Mouse (Mus musculus) heart, postnatal 0 days (tissue): ENCODE measurements around the gene Bcl6b. TPM values are rescaled to one million over a fixed set of nuclear protein-coding genes. Genes with fewer than 3 reads are reported as not detected.
A peak's percentile ranks its signal among the peaks of the same experiment; 100 is the strongest.

Experiments used
- ATAC-seq: fragments of 200-750 bp; cut with Nextera tagmentation; 2 replicates; pipeline ENCODE4 v1.8.0; 2017; ENCODE audit warnings: low read depth, moderate number of reproducible peaks, moderate library complexity; ENCODE audit not compliant: insufficient read depth
- DNase-seq: peaks from one replicate; pipeline ENCODE4 v3.0.0-alpha.2; 2016; ENCODE audit warnings: low spot score
- H3K27ac ChIP-seq: fragments of 300-500 bp; sonication (generic); 2 replicates; pipeline ENCODE4 v1.5.1; 2014; ENCODE audit warnings: low read depth, mild to moderate bottlenecking
- H3K27me3 ChIP-seq: fragments of 300-500 bp; sonication (generic); 2 replicates; pipeline ENCODE4 v1.6.1; 2014; ENCODE audit warnings: low read length, mixed read lengths; ENCODE audit not compliant: control insufficient read depth, insufficient read depth
- H3K36me3 ChIP-seq: fragments of 300-500 bp; sonication (generic); replicated peaks from 2 replicates; pipeline ENCODE4 v1.6.1; 2014; ENCODE audit warnings: low read length, mixed read lengths; ENCODE audit not compliant: control insufficient read depth, insufficient read depth
- H3K4me1 ChIP-seq: fragments of 300-500 bp; sonication (generic); 2 replicates; pipeline ENCODE4 v1.6.1; 2014; ENCODE audit warnings: antibody characterized with exemption; ENCODE audit not compliant: control insufficient read depth, insufficient read depth
- H3K4me2 ChIP-seq: fragments of 300-500 bp; sonication (generic); 2 replicates; pipeline ENCODE4 v1.6.1; 2014; ENCODE audit warnings: low read depth, mild to moderate bottlenecking, low read length, moderate library complexity
- H3K4me3 ChIP-seq: fragments of 300-500 bp; sonication (generic); 2 replicates; pipeline ENCODE4 v1.5.1; 2014; ENCODE audit warnings: low read depth, low read length
- H3K9ac ChIP-seq: fragments of 300-500 bp; sonication (generic); replicated peaks from 2 replicates; pipeline ENCODE4 v1.6.1; 2014; ENCODE audit warnings: low read depth, low read length, mixed read lengths
- H3K9me3 ChIP-seq: fragments of 300-500 bp; sonication (generic); replicated peaks from 2 replicates; pipeline ENCODE4 v1.6.1; 2016; ENCODE audit warnings: low read length; ENCODE audit not compliant: control insufficient read depth
- CTCF ChIP-seq: IDR thresholded peaks from 2 replicates; pipeline ENCODE4 v1.5.1; 2016; ENCODE audit warnings: antibody characterized with exemption, control low read depth, low read depth
- EP300 ChIP-seq: IDR thresholded peaks from 2 replicates; pipeline ENCODE4 v1.6.1; 2016; ENCODE audit warnings: antibody characterized with exemption, low read depth
- WGBS: fragments of 180-500 bp; shearing (Covaris S2); extraction: QIAGEN DNeasy Blood & Tissue Kit; methylation state at CpG from one replicate; pipeline ENCODE4 v1.1.7; 2014; 5-methylcytosine and 5-hydroxymethylcytosine counted together
- polyA plus RNA-seq: library from polyadenylated mRNA; unstranded; fragments of >200 nt; fragmentation: Nextera tagmentation; extraction: Ambion mirVana; gene quantifications from 2 replicates; pipeline ENCODE4 v1.2.1, GENCODE M21; 2015
- total RNA-seq: library from RNA; depleted of rRNA; stranded (reverse); fragments of >200 nt; gene quantifications from 2 replicates; pipeline ENCODE4 v1.2.3, GENCODE M21; 2014; ENCODE audit warnings: low replicate concordance

Bcl6b gene
- total and polyA plus RNA-seq, 2 experiments from 2014 or later, result 12.8 to 16.8 TPM

DNA sequence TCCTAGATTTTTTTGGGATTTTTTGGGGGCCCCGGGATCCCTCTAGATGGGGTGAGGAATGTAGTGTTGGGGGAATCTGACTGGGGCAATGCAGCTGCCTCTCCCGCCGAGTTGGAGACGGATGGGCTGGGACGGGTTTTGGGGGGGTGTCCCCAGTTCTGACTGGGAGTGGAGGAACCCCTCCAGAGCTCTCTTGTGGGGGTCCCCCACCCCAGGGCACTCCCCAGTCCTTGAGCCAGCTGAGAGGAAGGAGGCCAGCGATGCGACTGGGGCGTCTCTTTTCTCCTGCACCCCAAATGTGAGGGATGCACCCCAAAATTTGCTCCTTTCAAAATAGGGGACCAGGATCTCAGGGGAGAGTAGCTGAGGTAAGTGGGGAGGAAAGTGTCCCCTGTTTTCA is 3.4 kb upstream of the Bcl6b start:
- TF ChIP-seq CTCF, result no peak
- no peak for TF ChIP-seq EP300
- H3K4me2 ChIP-seq, result peak overlapping the region; percentile 80
- peaks cover 18% of the 10 kb centered on the region for H3K4me1 ChIP-seq
- peak overlapping the region; percentile 54 for H3K4me3 ChIP-seq
- no peak overlapping the region for H3K27ac ChIP-seq
- WGBS, result 39% methylated on average over 8 of the region's 8 CpGs
- ATAC-seq, result no peak
- peaks cover 21% of the 10 kb centered on the region for H3K27me3 ChIP-seq
- peak overlapping the region; percentile 62 for H3K9ac ChIP-seq
- no peaks in the 10 kb centered on the region for H3K9me3 ChIP-seq
- peaks cover 7% of the 10 kb centered on the region; the same call in 1 of the 2 replicates for H3K36me3 ChIP-seq
- no peak for DNase-seq

DNA sequence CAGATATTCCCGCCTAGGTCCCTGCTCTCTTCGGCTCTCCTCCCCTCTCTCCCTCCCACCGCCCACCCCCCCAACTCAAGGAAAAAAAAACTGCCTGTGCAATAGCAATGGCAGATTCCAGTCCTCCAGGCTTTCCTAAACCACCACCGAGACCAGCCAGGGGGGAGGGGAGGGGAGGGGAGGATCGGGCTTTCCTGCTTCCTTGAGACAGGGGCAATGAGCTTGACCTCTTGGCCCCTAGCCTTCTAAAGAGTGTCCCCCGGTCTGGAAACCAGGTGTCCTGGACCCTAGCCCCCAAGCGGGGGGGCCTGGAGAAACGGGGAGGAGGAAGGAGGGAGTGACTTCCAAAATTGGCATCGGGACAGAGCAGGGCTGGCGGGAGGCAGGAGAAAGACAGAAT is 2.9 kb upstream of the Bcl6b start:
- Histone ChIP-seq H3K9me3 (no peaks in the 10 kb centered on the region), H3K4me1 (peaks cover 18% of the 10 kb centered on the region), H3K27me3 (peaks cover 25% of the 10 kb centered on the region), H3K27ac (peak overlapping the region; percentile 54), H3K36me3 (peaks cover 7% of the 10 kb centered on the region; the same call in 1 of the 2 replicates), H3K9ac (peak overlapping the region; percentile 62), H3K4me2 (peak overlapping the region; percentile 80), H3K4me3 (peak overlapping the region; percentile 54)
- WGBS, result 2% methylated on average over 7 of the region's 10 CpGs
- DNase-seq (peak; percentile 46), ATAC-seq (no peak)
- peak; percentile 25; the same call in 1 of the 2 replicates for TF ChIP-seq EP300
- TF ChIP-seq CTCF, result no peak

DNA sequence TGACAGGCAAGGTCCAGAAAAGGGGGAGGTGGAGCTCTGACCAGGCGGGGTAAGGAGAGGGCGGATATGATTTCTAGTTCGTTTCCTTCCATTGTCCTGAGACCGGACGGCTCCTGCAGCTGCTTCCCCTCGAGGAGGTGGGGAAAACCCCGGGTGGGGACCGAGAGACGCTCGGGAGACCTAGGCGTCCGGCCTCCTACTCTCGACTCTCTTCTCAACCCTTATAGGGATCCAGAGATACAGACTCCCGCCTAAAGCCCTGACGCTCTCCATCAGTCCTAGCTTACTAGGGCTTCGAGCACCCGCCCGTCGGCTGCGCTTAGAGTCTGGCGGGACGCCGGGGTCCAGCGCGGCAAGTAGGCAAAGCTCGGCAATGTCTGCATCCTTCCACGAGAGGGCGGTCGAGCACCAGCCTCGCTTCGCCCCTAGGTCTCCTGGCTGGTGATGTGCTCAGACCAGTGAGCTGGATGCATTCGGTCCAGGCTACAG is 685 bp upstream of the Bcl6b start:
- Histone ChIP-seq H3K27me3 (peaks cover 44% of the 10 kb centered on the region), H3K9me3 (no peaks in the 10 kb centered on the region), H3K4me1 (peaks cover 12% of the 10 kb centered on the region; the same call in 1 of the 2 replicates), H3K4me3 (peak overlapping the region; percentile 51), H3K27ac (peak overlapping the region; percentile 90), H3K4me2 (peak overlapping the region; percentile 60), H3K36me3 (peaks cover 10% of the 10 kb centered on the region; the same call in 1 of the 2 replicates), H3K9ac (no peak overlapping the region)
- under 1% methylated on average over 32 of the region's 32 CpGs for WGBS
- peak; percentile 72 for ATAC-seq
- TF ChIP-seq CTCF (peak; percentile 97), EP300 (peak; percentile 94)
- DNase-seq, result peak; percentile 81

DNA sequence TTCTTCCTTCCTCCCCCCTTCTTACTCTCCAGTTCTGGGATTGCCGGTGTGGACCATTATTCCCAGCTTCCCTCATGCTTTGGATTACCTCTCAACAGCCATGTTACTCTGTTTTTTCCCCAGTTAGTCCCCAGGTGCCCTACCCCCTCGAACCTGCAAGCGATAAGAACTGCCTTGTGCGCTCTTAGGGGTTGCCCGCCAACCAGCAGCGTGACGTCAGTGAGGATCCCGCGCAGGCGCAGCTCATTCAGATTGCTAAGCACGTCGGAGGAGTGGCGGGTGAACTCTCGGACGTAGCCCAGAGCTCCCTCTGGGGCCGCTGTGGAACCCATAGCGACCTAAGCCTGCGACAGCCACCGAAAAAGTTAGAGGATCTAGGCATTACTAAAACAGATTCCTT is 770 bp downstream of the Bcl6b start:
- Histone ChIP-seq H3K9me3 (no peaks in the 10 kb centered on the region), H3K27ac (peak overlapping the region; percentile 90), H3K27me3 (peaks cover 44% of the 10 kb centered on the region), H3K4me3 (peak overlapping the region; percentile 51), H3K4me2 (peak overlapping the region; percentile 60), H3K9ac (peak overlapping the region; percentile 65), H3K4me1 (peaks cover 12% of the 10 kb centered on the region; the same call in 1 of the 2 replicates), H3K36me3 (peaks cover 9% of the 10 kb centered on the region; the same call in 1 of the 2 replicates)
- WGBS, result under 1% methylated on average over 19 of the region's 19 CpGs
- DNase-seq (peak; percentile 81), ATAC-seq (peak; percentile 56)
- TF ChIP-seq EP300, result no peak

DNA sequence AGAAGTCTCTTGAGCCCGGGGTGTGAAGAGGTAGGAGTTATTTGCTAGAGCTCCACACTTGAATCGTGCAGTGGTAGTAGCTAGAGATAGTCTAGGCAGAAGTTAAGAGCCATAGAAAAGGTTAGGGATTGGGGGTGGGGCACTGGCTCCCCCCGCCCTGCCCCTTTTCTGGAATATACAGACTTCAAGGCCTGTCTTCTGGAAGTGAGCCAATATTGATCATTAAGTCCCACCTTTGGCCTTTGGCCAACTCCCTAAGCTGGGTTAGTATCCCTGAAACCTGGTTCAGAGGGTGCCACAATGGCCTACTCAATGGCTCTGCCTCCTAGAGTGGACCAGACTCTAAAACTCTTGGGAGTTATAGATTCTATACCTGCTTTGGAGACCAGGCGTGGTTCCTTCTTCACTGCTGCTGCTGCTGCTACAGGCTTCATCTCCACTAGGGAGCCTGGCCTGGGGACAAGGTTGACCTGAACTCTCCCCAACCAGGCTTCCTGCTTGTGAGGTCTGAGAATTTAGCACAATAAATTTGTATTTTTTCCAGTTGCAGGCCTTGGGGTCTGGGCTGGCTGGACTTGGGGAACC is 1.8 kb downstream of the Bcl6b start:
- Histone ChIP-seq H3K4me2 (peak overlapping the region; percentile 60), H3K4me1 (0 out of 2 replicates have a peak, but pooled peaks cover 4% of the 10 kb centered on the region), H3K9me3 (no peaks in the 10 kb centered on the region), H3K27ac (peak overlapping the region; percentile 90), H3K27me3 (peaks cover 44% of the 10 kb centered on the region), H3K36me3 (peaks cover 9% of the 10 kb centered on the region), H3K9ac (peak overlapping the region; percentile 65), H3K4me3 (peak overlapping the region; percentile 51)
- TF ChIP-seq CTCF, result no peak
- TF ChIP-seq EP300, result no peak
- DNase-seq, result no peak
- no peak for ATAC-seq
- 72% methylated on average over 4 of the region's 4 CpGs for WGBS
